Mouse (Mus musculus): Measurements from ENCODE around the gene Zp3r. TPM values are rescaled to one million over a fixed set of nuclear protein-coding genes. Genes with fewer than 3 reads are reported as not detected.

The Zp3r gene
- not detected for total RNA-seq (2023)

DNA sequence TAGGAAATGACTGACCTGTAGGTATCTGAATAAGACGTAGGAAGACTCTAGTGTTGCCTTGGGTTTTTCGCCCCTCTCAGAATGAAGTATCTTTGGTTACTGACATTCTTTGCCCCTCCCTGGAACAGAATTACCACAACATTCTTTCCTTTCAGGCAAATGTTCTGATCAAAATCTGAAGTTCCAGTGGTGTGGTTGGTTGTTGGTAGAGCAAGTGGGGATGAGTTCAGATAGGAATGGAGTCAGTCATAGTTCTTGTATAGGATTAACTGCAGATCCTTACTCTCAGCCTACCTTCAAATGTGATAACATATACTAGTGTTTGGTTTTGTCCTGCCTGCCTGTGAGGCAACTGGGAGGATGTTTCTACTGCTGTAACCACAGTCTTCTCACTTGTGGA lies at the start of gene Zp3r:
Zp3r (minus strand) TSS at position 101 of the 400 bp plus-strand sequence.

DNA sequence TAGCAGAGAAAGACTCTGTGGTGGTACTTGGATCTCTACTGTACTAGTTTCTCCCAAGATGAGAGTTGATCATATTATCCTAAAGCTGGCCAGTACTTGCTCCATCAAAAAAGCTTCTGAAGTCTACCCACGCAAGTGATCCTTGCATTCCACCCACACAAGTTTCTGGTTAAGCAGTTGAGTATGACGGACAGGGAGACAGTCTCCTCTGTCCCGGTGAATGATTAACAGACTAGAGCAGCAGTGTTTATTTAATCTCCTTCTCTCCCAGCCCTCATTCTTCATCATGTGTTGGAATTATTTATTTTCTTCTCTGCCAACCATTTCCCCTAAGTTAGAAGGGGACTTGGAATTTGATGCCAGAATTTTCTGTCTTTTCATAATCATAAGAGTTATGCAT lies 32.0 kb upstream of the Zp3r start, which contains the start of gene C4bp:
C4bp (minus strand) TSS at position 179 of the 400 bp plus-strand sequence.

Other genes with a start within 250 kb of the Zp3r start
- 5.2 TPM for gene Cd55b, start 206.6 kb downstream of the Zp3r start, total RNA-seq (2023)
- gene Cd55, start 166.9 kb downstream of the Zp3r start, total RNA-seq (2023): 334 TPM
- not detected for gene C4bp, start 32.0 kb upstream of the Zp3r start, total RNA-seq (2023)
- gene Gm29427, start 86.2 kb upstream of the Zp3r start, total RNA-seq (2023): not detected
- gene Yod1, start 87.7 kb upstream of the Zp3r start, total RNA-seq (2023): 10.4 TPM
- gene Pfkfb2, start 99.6 kb upstream of the Zp3r start, total RNA-seq (2023): 20.9 TPM
- gene AA986860, start 102.4 kb upstream of the Zp3r start, total RNA-seq (2023): 0.80 TPM
- not detected for gene Fcamr, start 171.3 kb upstream of the Zp3r start, total RNA-seq (2023)
- gene Pigr, start 197.1 kb upstream of the Zp3r start, total RNA-seq (2023): 0.21 TPM
- 60.2 TPM for gene Fcmr, start 236.0 kb upstream of the Zp3r start, total RNA-seq (2023)